Mouse (Mus musculus) neutrophil, adult 59 days (primary cell): Measurements from ENCODE around the gene Ormdl3. TPM values are rescaled to one million over a fixed set of nuclear protein-coding genes. Genes with fewer than 3 reads are reported as not detected.

Experiments
- total RNA-seq, 2 experiments: library from RNA; stranded (reverse); gene quantifications; 1 replicate in 1 of 2; 2 replicates in 1 of 2; pipeline ENCODE4 v1.2.4; 2023

Ormdl3 gene
- 1 to 10 TPM; 6.7 to 8.2 TPM for total RNA-seq

DNA sequence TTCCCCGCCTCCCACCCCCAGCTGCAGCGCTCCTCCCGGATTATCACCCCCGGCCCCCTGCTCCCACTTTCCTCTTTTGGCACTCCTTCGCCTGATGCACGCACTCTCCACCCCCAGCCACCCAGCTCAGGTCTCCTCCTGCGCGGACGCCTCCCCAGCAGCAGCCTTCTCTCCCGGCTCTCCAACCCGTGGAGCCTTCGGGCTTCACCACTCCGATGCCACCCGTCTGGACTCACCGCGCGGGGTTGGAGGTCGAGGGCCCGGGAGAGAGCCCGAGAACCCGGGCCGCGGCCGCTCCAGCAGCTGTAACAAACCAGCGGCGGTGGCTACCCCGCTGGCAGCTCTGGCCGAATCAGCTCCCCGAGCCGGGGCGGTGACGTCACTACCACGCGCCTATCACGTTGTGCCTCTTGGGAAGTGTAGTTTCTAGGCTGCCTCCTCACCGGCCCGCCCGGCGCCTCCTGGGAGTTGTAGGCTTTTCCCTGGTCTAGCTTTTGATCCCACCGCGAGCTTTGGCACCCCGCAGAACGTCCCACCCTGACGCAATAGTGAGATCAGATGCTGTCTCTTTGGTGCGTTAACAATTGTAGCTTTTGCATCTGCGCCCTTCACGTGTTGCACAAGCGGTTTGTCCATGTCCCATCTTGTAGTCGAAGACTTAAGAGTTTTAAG, at the start of gene Ormdl3:
Ormdl3 (minus strand) TSS at position 477 of the 672 bp plus-strand sequence.

DNA sequence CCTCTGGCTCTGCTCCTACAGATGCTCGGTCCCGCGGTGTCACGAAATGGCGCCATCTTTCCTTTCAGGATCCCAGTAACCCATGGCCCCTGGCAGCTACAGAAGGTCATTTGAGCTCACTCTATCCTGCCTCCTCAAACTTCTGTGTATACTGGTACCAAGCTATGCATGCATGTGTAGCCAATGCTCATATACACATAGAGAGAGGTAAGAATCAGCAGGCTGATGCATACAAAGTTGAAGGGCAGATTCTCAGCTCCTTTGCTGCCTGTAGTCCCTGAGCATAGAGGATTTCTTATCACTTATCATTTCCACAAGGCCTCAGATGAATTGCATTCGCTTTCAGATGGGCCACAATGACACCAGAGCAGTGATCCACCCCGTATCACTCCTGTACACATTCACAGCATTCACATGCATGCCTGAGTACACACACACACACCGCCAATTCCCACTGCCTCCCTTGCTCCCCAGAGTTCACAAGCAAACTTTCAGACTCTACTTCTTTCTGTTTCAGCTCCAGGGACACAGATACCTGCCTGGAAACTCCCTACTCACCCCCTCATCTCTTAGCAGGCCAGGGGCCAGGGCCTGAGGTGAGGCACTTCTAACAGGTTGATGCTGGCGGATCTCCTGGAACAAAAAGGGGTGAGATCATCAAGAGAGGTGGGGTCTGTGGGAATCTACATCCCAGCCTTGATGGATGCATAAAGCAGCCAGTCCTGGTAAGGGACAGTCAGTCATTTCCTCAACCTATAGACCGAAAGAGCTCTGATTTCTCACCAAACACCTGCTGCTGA, 38.6 kb upstream of the Ormdl3 start, which contains the start of the genes Gm12355 and Gsdma3:
Gm12355 (minus strand) TSS at position 51 of the 800 bp plus-strand sequence.
Gsdma3 (plus strand) TSS at position 750 of the 800 bp plus-strand sequence.

GRCm38 (mm10) chr11:98597991-98598390, 10.8 kb upstream of the Ormdl3 start, which contains the start of gene Lrrc3c:
Gene Lrrc3c, plus strand, starts transcription at chr11:98598291.

GRCm38 (mm10) chr11:98550975-98551828, 36.0 kb downstream of the Ormdl3 start, which contains the start of gene Zpbp2:
Gene Zpbp2, plus strand, starts transcription at chr11:98551097.

GRCm38 (mm10) chr11:98545711-98546231, 41.4 kb downstream of the Ormdl3 start, which contains the start of gene Ikzf3:
Gene Ikzf3, minus strand, starts transcription at chr11:98546031.

Other genes with a start within 250 kb of the Ormdl3 start
- gene Ppp1r1b, start 239.0 kb downstream of the Ormdl3 start, total RNA-seq = not detected
- gene Stard3, start 229.0 kb downstream of the Ormdl3 start, total RNA-seq = 10 to 100 TPM; 40.5 to 52.2 TPM
- not detected for gene Tcap, start 203.6 kb downstream of the Ormdl3 start, total RNA-seq
- gene Pnmt, start 200.9 kb downstream of the Ormdl3 start, total RNA-seq = not detected
- gene Pgap3, start 186.9 kb downstream of the Ormdl3 start, total RNA-seq = 1 to 10 TPM; 2.2 to 3.3 TPM
- under 1 TPM in 1 of 2 experiments, not detected in 1; 0.07 TPM for gene Erbb2, start 174.9 kb downstream of the Ormdl3 start, total RNA-seq
- 10 to 100 TPM; 34.5 to 35.5 TPM for gene Mien1, start 148.4 kb downstream of the Ormdl3 start, total RNA-seq
- gene Grb7, start 141.0 kb downstream of the Ormdl3 start, total RNA-seq = under 1 TPM in 1 of 2 experiments, not detected in 1; 0.15 TPM
- 1 to 10 TPM; 4.3 to 8.6 TPM for gene Ikzf3, start 41.3 kb downstream of the Ormdl3 start, total RNA-seq
- gene Zpbp2, start 36.3 kb downstream of the Ormdl3 start, total RNA-seq = 1 to 10 TPM in 1 of 2 experiments, under 1 TPM in 1; 0.64 to 1.4 TPM
- not detected for gene Lrrc3c, start 10.9 kb upstream of the Ormdl3 start, total RNA-seq
- gene Gm12355, start 38.3 kb upstream of the Ormdl3 start, total RNA-seq = 10 to 100 TPM; 16.3 to 20.8 TPM
- gene Gsdma3, start 39.0 kb upstream of the Ormdl3 start, total RNA-seq = not detected
- not detected for gene Gsdma2, start 59.4 kb upstream of the Ormdl3 start, total RNA-seq
- not detected for gene Gsdma, start 77.0 kb upstream of the Ormdl3 start, total RNA-seq
- 10 to 100 TPM; 45.5 to 48.4 TPM for gene Psmd3, start 95.2 kb upstream of the Ormdl3 start, total RNA-seq
- not detected for gene Csf3, start 113.9 kb upstream of the Ormdl3 start, total RNA-seq
- gene Med24, start 142.1 kb upstream of the Ormdl3 start, total RNA-seq = 10 to 100 TPM; 40.0 to 42.2 TPM
- 10 to 100 TPM; 22.0 to 23.9 TPM for gene Thra, start 153.3 kb upstream of the Ormdl3 start, total RNA-seq
- 1 to 10 TPM; 2.1 to 4.7 TPM for gene Nr1d1, start 188.0 kb upstream of the Ormdl3 start, total RNA-seq
- 100 to 1,000 TPM; 201 to 215 TPM for gene Msl1, start 208.1 kb upstream of the Ormdl3 start, total RNA-seq
- gene Casc3, start 217.5 kb upstream of the Ormdl3 start, total RNA-seq = 10 to 100 TPM; 57.8 to 63.3 TPM
- under 1 TPM; 0.31 to 0.73 TPM for gene Rapgefl1, start 249.4 kb upstream of the Ormdl3 start, total RNA-seq